Mouse (Mus musculus) hindbrain, embryonic 14.5 days (tissue): ENCODE measurements around the gene Os9. TPM values are rescaled to one million over a fixed set of nuclear protein-coding genes. Genes with fewer than 3 reads are reported as not detected.
"Not testable (repeated sequence)": the region's sequence is repeated elsewhere in the genome, so short reads cannot be mapped to it uniquely, and the experiment has no call there.

Experiments used
- ATAC-seq: fragments of 200-750 bp; cut with Nextera tagmentation; 2 replicates; pipeline ENCODE4 v1.8.0; 2017; ENCODE audit warnings: moderate number of reproducible peaks, mild to moderate bottlenecking, moderate TSS enrichment, moderate library complexity; ENCODE audit not compliant: low FRiP score
- DNase-seq: peaks from one replicate; pipeline ENCODE4 v3.0.0-alpha.2; 2015; ENCODE audit warnings: low spot score
- H3K27ac ChIP-seq: fragments of 300-500 bp; sonication (generic); 2 replicates; pipeline ENCODE4 v1.5.1; 2014; ENCODE audit warnings: mild to moderate bottlenecking, moderate library complexity
- H3K27me3 ChIP-seq: fragments of 300-500 bp; sonication (generic); 2 replicates; pipeline ENCODE4 v1.6.1; 2014; ENCODE audit warnings: mild to moderate bottlenecking, low read length, mixed read lengths; ENCODE audit not compliant: control insufficient read depth, insufficient read depth
- H3K36me3 ChIP-seq: fragments of 300-500 bp; sonication (generic); replicated peaks from 2 replicates; pipeline ENCODE4 v1.6.1; 2014; ENCODE audit not compliant: control insufficient read depth, insufficient read depth
- H3K4me1 ChIP-seq: fragments of 300-500 bp; sonication (generic); replicated peaks from 2 replicates; pipeline ENCODE4 v1.6.1; 2014; ENCODE audit warnings: antibody characterized with exemption, low read length, mixed read lengths; ENCODE audit not compliant: control insufficient read depth, insufficient read depth
- H3K4me2 ChIP-seq: fragments of 300-500 bp; sonication (generic); replicated peaks from 2 replicates; pipeline ENCODE4 v1.6.1; 2014; ENCODE audit warnings: mild to moderate bottlenecking, moderate library complexity
- H3K4me3 ChIP-seq: fragments of 300-500 bp; sonication (generic); replicated peaks from 2 replicates; pipeline ENCODE4 v1.5.1; 2014; ENCODE audit warnings: mild to moderate bottlenecking, low read length
- H3K9ac ChIP-seq: fragments of 300-500 bp; sonication (generic); 2 replicates; pipeline ENCODE4 v1.6.1; 2014
- H3K9me3 ChIP-seq: fragments of 300-500 bp; sonication (generic); 2 replicates; pipeline ENCODE4 v1.6.1; 2016; ENCODE audit warnings: low read length; ENCODE audit not compliant: control insufficient read depth
- WGBS: fragments of 180-500 bp; shearing (Covaris S2); extraction: QIAGEN DNeasy Blood & Tissue Kit; methylation state at CpG from one replicate; pipeline ENCODE4 v1.1.7; 2014; 5-methylcytosine and 5-hydroxymethylcytosine counted together
- polyA plus RNA-seq: library from polyadenylated mRNA; unstranded; fragments of >200 nt; fragmentation: Nextera tagmentation; extraction: Ambion mirVana; gene quantifications from 2 replicates; pipeline ENCODE4 v1.2.1, GENCODE M21; 2014

Os9 gene
- polyA plus RNA-seq, 1 experiment from 2014 or later, result 83.0 TPM

GRCm38 (mm10) chr10:127152556-127152955 is 31.6 kb upstream of the Os9 start:
- ATAC-seq, H3K9ac ChIP-seq, H3K4me1 ChIP-seq, H3K27ac ChIP-seq, H3K4me2 ChIP-seq, H3K9me3 ChIP-seq, H3K27me3 ChIP-seq, DNase-seq, H3K4me3 ChIP-seq, H3K36me3 ChIP-seq: not testable (repeated sequence)
- WGBS, result 90% methylated on average over 10 of the region's 10 CpGs

- H3K27ac ChIP-seq, H3K9ac ChIP-seq, DNase-seq, H3K4me2 ChIP-seq, H3K4me1 ChIP-seq, H3K36me3 ChIP-seq, H3K4me3 ChIP-seq, H3K9me3 ChIP-seq, H3K27me3 ChIP-seq, ATAC-seq: not testable (repeated sequence)
- 88% methylated on average over 3 of the region's 3 CpGs for WGBS
Observed at GRCm38 (mm10) chr10:127151233-127151632, 30.3 kb upstream of the Os9 start.

- Histone ChIP-seq H3K36me3 (no peaks in the 10 kb centered on the region), H3K4me2 (no peak overlapping the region), H3K4me1 (no peaks in the 10 kb centered on the region), H3K27me3 (no peaks in the 10 kb centered on the region), H3K9me3 (no peaks in the 10 kb centered on the region), H3K9ac (no peak overlapping the region), H3K27ac (no peak overlapping the region), H3K4me3 (no peak overlapping the region)
- 87% methylated on average over 4 of the region's 4 CpGs for WGBS
- ATAC-seq (no peak), DNase-seq (no peak)
Observed at GRCm38 (mm10) chr10:127150471-127150872, 29.5 kb upstream of the Os9 start.

- Histone ChIP-seq H3K4me2 (no peak overlapping the region), H3K4me1 (no peaks in the 10 kb centered on the region), H3K27me3 (no peaks in the 10 kb centered on the region), H3K9ac (no peak overlapping the region), H3K4me3 (no peak overlapping the region), H3K27ac (no peak overlapping the region), H3K36me3 (no peaks in the 10 kb centered on the region), H3K9me3 (no peaks in the 10 kb centered on the region)
- ATAC-seq (no peak), DNase-seq (no peak)
- WGBS, result 76% methylated on average over 6 of the region's 6 CpGs
Observed at GRCm38 (mm10) chr10:127147135-127147534, 26.2 kb upstream of the Os9 start.

GRCm38 (mm10) chr10:127145303-127145702 is 24.4 kb upstream of the Os9 start:
- no peak overlapping the region for H3K4me2 ChIP-seq
- no peak overlapping the region for H3K9ac ChIP-seq
- ATAC-seq (no peak), DNase-seq (no peak)
- H3K9me3 ChIP-seq, result no peaks in the 10 kb centered on the region
- no peaks in the 10 kb centered on the region for H3K27me3 ChIP-seq
- H3K4me3 ChIP-seq, result no peak overlapping the region
- no peak overlapping the region for H3K27ac ChIP-seq
- H3K36me3 ChIP-seq, result no peaks in the 10 kb centered on the region
- H3K4me1 ChIP-seq, result no peaks in the 10 kb centered on the region
- 82% methylated on average over 5 of the region's 5 CpGs for WGBS

- Histone ChIP-seq H3K4me1 (no peaks in the 10 kb centered on the region), H3K4me3 (no peak overlapping the region), H3K36me3 (no peaks in the 10 kb centered on the region), H3K9me3 (no peaks in the 10 kb centered on the region), H3K27me3 (no peaks in the 10 kb centered on the region), H3K9ac (no peak overlapping the region), H3K4me2 (no peak overlapping the region), H3K27ac (no peak overlapping the region)
- WGBS, result 93% methylated on average over 7 of the region's 7 CpGs
- ATAC-seq (no peak), DNase-seq (no peak)
Observed at GRCm38 (mm10) chr10:127144536-127144935, 23.6 kb upstream of the Os9 start.

GRCm38 (mm10) chr10:127143228-127143627 is 22.3 kb upstream of the Os9 start:
- H3K27ac ChIP-seq, result no peak overlapping the region
- no peak for DNase-seq

GRCm38 (mm10) chr10:127141500-127141899 is 20.6 kb upstream of the Os9 start:
- no peaks in the 10 kb centered on the region for H3K9me3 ChIP-seq
- H3K9ac ChIP-seq, result no peak overlapping the region
- WGBS, result 87% methylated on average over 8 of the region's 8 CpGs
- no peak overlapping the region for H3K4me2 ChIP-seq
- no peak for ATAC-seq
- no peaks in the 10 kb centered on the region for H3K4me1 ChIP-seq
- no peak overlapping the region for H3K27ac ChIP-seq
- no peak for DNase-seq
- H3K27me3 ChIP-seq, result no peaks in the 10 kb centered on the region
- H3K4me3 ChIP-seq, result no peak overlapping the region
- H3K36me3 ChIP-seq, result no peaks in the 10 kb centered on the region

More at GRCm38 (mm10) chr10:127143228-127143627, 22.3 kb upstream of the Os9 start:
- no peaks in the 10 kb centered on the region for H3K36me3 ChIP-seq
- no peak overlapping the region for H3K4me3 ChIP-seq
- H3K27me3 ChIP-seq, result no peaks in the 10 kb centered on the region
- ATAC-seq, result no peak
- H3K4me2 ChIP-seq, result no peak overlapping the region
- H3K9me3 ChIP-seq, result no peaks in the 10 kb centered on the region
- no peaks in the 10 kb centered on the region for H3K4me1 ChIP-seq
- 83% methylated on average over 8 of the region's 8 CpGs for whole genome bisulfite sequencing
- no peak overlapping the region for H3K9ac ChIP-seq

- 93% methylated on average over 11 of the region's 11 CpGs for WGBS
- no peak overlapping the region for H3K27ac ChIP-seq
Observed at GRCm38 (mm10) chr10:127140971-127141370, 20.0 kb upstream of the Os9 start.

More at GRCm38 (mm10) chr10:127140971-127141370, 20.0 kb upstream of the Os9 start:
- H3K36me3 ChIP-seq, result no peaks in the 10 kb centered on the region
- no peak overlapping the region for H3K4me2 ChIP-seq
- DNase-seq (no peak), ATAC-seq (no peak)
- no peak overlapping the region for H3K4me3 ChIP-seq
- no peaks in the 10 kb centered on the region for H3K9me3 ChIP-seq
- H3K9ac ChIP-seq, result no peak overlapping the region
- no peaks in the 10 kb centered on the region for H3K4me1 ChIP-seq
- no peaks in the 10 kb centered on the region for H3K27me3 ChIP-seq
